Mouse (Mus musculus): ENCODE measurements around the gene Pde1c. TPM values are rescaled to one million over a fixed set of nuclear protein-coding genes. Genes with fewer than 3 reads are reported as not detected.

The Pde1c gene
- polyA plus RNA-seq, 2 experiments = 0.45 to 0.46 TPM

DNA sequence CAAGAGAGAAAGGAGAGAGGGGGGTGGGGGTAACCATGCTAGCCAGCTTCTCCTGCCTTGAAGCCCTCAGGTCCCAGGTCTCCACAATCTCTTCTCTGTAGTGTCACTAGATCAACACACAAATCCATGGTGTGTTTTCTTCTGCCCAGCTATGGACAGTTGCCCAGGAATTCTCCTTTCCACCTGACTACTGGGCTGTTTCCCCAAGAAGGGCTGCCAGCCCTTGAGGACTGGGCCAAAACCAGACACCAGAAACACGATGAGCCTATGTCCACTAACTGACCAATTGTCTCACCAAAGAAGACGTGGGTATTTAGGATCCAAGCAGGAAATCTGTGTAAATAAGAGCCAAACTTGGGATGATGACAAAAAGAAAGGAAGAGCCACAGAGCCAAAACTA is 36.6 kb downstream of the Pde1c start:
- ATAC-seq (ENCODE audit: insufficient read depth) (no peak), DNase-seq (ENCODE audit: low read depth in 3 of 3, low spot score in 3 of 3) (no peak)
- no peaks in the 10 kb centered on the region for H3K36me3 ChIP-seq (replicated peaks; ENCODE audit: control insufficient read depth, insufficient read depth, low read depth)
- no peak overlapping the region for H3K9ac ChIP-seq (replicated peaks)
- H3K4me2 ChIP-seq (ENCODE audit: low read depth) = no peak overlapping the region
- H3K27me3 ChIP-seq (ENCODE audit: control insufficient read depth, insufficient read depth, low read length) = no peaks in the 10 kb centered on the region
- H3K4me1 ChIP-seq (replicated peaks; ENCODE audit: control insufficient read depth in 2 of 2, insufficient read depth in 2 of 2, low read length in 1 of 2) = no peaks in the 10 kb centered on the region
- H3K27ac ChIP-seq = no peak overlapping the region
- TF ChIP-seq EP300 (IDR thresholded peaks at IDR 0.05; ENCODE audit: low read depth) = no peak
- no peak for TF ChIP-seq CTCF (IDR thresholded peaks at IDR 0.05; ENCODE audit: low read depth)
- no peak overlapping the region for H3K4me3 ChIP-seq (ENCODE audit: insufficient read depth in 1 of 2, low read depth in 2 of 2, low read length in 2 of 2)
- no peaks in the 10 kb centered on the region for H3K9me3 ChIP-seq (ENCODE audit: control insufficient read depth, low read length)
- WGBS (ENCODE audit: insufficient replicate concordance) = 68% methylated on average over 2 of the region's 2 CpGs

DNA sequence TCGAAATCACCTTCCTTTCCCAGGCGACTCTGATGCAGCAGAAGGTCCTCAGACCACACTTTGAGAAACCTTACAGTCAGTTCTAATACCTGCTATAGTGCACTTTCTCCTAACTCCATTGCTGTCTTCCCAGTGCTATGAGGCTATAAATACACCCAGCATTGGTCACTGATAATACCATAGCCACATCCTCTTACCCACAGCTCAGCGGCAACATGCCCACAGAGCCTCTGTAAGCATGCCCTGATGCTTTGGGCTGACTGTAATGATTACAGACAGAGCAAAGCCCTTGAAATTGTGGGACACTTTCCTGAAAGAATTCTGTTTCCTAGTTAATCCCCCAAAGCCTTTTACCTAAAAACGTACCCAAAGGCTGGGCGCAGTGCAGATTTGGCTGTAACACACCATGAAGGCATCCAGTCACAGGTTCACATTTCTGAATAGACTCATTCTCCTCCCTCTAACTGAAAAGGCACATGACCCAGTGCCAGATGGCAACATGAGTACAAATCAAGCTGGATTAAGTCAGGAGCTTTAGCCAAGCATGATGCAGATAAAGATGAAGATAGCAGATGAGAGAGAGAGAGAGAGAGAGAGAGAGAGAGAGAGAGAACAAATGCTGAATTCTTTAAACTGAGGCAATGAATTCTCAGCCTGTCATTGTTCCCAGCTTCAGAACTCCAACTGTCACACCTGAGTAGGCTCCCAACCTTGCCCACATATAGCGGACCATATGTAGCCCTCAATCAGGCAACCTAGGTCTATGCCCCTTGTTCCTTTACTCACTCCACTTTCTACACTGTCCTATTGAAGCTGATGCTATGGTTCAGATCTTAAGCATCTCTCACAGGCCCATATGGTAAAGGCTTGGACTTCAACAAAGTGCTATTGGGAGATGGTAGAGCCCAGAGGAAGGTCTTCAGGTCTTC is 44.7 kb downstream of the Pde1c start:
- Histone ChIP-seq H3K9me3 (ENCODE audit: control insufficient read depth, low read length) (no peaks in the 10 kb centered on the region), H3K4me1 (replicated peaks; ENCODE audit: control insufficient read depth in 2 of 2, insufficient read depth in 2 of 2, low read length in 1 of 2) (no peaks in the 10 kb centered on the region), H3K36me3 (replicated peaks; ENCODE audit: control insufficient read depth, insufficient read depth, low read depth) (no peaks in the 10 kb centered on the region), H3K4me2 (ENCODE audit: low read depth) (no peak overlapping the region), H3K27ac (no peak overlapping the region), H3K27me3 (ENCODE audit: control insufficient read depth, insufficient read depth, low read length) (no peaks in the 10 kb centered on the region), H3K4me3 (ENCODE audit: insufficient read depth in 1 of 2, low read depth in 2 of 2, low read length in 2 of 2) (no peak overlapping the region), H3K9ac (replicated peaks) (no peak overlapping the region)
- 46% methylated on average over 6 of the region's 6 CpGs for WGBS (ENCODE audit: insufficient replicate concordance)
- DNase-seq (ENCODE audit: low read depth in 3 of 3, low spot score in 3 of 3) (no peak), ATAC-seq (ENCODE audit: insufficient read depth) (no peak)
- TF ChIP-seq EP300 (IDR thresholded peaks at IDR 0.05; ENCODE audit: low read depth) (no peak), CTCF (IDR thresholded peaks at IDR 0.05; ENCODE audit: low read depth) (no peak)

DNA sequence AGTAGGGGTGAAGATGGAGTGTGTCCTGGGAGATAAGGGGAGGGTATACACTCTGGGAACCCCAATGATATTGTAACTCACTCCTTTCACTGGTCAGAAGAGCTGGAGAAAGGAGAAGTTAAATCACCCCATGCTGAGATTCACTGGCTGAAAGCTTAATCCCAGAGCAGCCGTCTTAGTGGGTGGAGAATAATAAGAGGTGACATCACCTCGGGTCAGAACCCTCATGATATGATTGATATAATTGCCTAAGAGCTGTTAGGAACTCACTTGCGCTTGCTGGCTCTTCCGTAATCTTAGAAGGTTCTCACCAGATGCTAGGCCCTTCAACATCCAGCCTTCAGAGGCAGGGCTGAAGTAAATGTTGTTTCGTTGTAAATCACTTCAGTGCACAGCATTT is 79.7 kb downstream of the Pde1c start:
- WGBS (ENCODE audit: insufficient replicate concordance) = 52% methylated on average over 5 of the region's 5 CpGs
- H3K36me3 ChIP-seq (replicated peaks; ENCODE audit: control insufficient read depth, insufficient read depth, low read depth) = no peaks in the 10 kb centered on the region

DNA sequence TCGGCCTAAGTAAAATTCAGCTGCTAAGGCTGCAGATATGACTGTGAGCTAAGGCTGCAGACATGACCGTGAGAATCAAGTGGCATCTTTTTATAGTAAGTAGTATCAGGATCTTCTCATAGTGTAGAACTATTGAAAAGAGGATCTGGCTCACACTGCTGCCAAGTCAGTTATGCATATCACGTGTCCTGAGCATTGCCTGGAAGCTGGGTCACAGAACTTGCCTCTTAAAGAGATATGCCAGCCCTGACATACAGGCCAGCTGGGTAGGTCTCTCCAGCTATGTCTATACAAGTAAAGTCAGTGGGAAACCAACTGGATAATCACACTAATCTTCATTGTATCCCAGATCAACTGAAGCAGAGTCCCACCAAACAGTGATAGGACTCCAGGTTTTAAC is 83.8 kb downstream of the Pde1c start:
- Histone ChIP-seq H3K4me3 (ENCODE audit: insufficient read depth in 1 of 2, low read depth in 2 of 2, low read length in 2 of 2) (no peak overlapping the region), H3K27ac (no peak overlapping the region), H3K27me3 (ENCODE audit: control insufficient read depth, insufficient read depth, low read length) (no peaks in the 10 kb centered on the region), H3K4me2 (ENCODE audit: low read depth) (no peak overlapping the region), H3K36me3 (replicated peaks; ENCODE audit: control insufficient read depth, insufficient read depth, low read depth) (no peaks in the 10 kb centered on the region), H3K4me1 (replicated peaks; ENCODE audit: control insufficient read depth in 2 of 2, insufficient read depth in 2 of 2, low read length in 1 of 2) (no peaks in the 10 kb centered on the region), H3K9me3 (ENCODE audit: control insufficient read depth, low read length) (no peaks in the 10 kb centered on the region), H3K9ac (replicated peaks) (no peak overlapping the region)
- WGBS (ENCODE audit: insufficient replicate concordance) = 47% methylated on average over 3 of the region's 3 CpGs
- TF ChIP-seq EP300 (IDR thresholded peaks at IDR 0.05; ENCODE audit: low read depth) = no peak
- TF ChIP-seq CTCF (IDR thresholded peaks at IDR 0.05; ENCODE audit: low read depth) = no peak
- no peak for ATAC-seq (ENCODE audit: insufficient read depth)
- no peak for DNase-seq (ENCODE audit: low read depth in 3 of 3, low spot score in 3 of 3)

More for the DNA sequence above, 79.7 kb downstream of the Pde1c start:
- Histone ChIP-seq H3K4me2 (ENCODE audit: low read depth) (no peak overlapping the region), H3K27me3 (ENCODE audit: control insufficient read depth, insufficient read depth, low read length) (no peaks in the 10 kb centered on the region), H3K9ac (replicated peaks) (no peak overlapping the region), H3K27ac (no peak overlapping the region), H3K4me3 (ENCODE audit: insufficient read depth in 1 of 2, low read depth in 2 of 2, low read length in 2 of 2) (no peak overlapping the region), H3K4me1 (replicated peaks; ENCODE audit: control insufficient read depth in 2 of 2, insufficient read depth in 2 of 2, low read length in 1 of 2) (no peaks in the 10 kb centered on the region), H3K9me3 (ENCODE audit: control insufficient read depth, low read length) (no peaks in the 10 kb centered on the region)
- ATAC-seq (ENCODE audit: insufficient read depth) (no peak), DNase-seq (ENCODE audit: low read depth in 3 of 3, low spot score in 3 of 3) (no peak)
- no peak for TF ChIP-seq EP300 (IDR thresholded peaks at IDR 0.05; ENCODE audit: low read depth)

DNA sequence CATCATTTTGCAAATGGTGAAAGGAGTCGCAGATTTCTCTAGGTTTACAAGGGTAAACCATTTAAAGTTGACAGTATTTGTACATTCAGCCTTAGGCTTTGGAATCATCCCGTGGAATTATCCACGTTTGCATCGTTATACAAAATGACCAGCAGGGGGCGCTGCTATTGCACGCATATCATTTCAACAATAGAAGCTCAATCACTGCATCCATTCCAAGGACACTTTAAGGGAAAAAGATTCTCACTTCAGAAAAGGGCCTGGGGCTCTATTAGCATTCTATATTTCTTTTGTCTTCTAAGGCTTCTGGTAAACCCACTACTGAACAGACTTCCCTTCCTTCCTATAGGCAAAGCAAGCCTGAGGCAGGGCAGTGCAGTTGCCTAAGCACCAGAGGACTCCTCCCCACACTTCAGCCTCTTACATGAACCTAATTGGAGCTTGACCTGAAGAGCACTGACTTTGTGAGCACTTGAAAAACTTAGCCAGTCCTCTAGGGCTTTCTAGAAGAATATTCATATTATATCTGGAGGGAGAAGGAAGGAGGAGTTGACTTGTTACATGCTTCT is 87.9 kb downstream of the Pde1c start:
- ATAC-seq (ENCODE audit: insufficient read depth) (no peak), DNase-seq (ENCODE audit: low read depth in 3 of 3, low spot score in 3 of 3) (peak in 1 of 3 experiments; percentile 12)
- no peak overlapping the region for H3K9ac ChIP-seq (replicated peaks)
- TF ChIP-seq CTCF (IDR thresholded peaks at IDR 0.05; ENCODE audit: low read depth) (peak; percentile 78), EP300 (IDR thresholded peaks at IDR 0.05; ENCODE audit: low read depth) (no peak)
- no peaks in the 10 kb centered on the region for H3K9me3 ChIP-seq (ENCODE audit: control insufficient read depth, low read length)
- WGBS (ENCODE audit: insufficient replicate concordance) = 1% methylated on average over 6 of the region's 6 CpGs
- H3K4me2 ChIP-seq (ENCODE audit: low read depth) = no peak overlapping the region
- H3K4me3 ChIP-seq (ENCODE audit: insufficient read depth in 1 of 2, low read depth in 2 of 2, low read length in 2 of 2) = no peak overlapping the region
- no peaks in the 10 kb centered on the region for H3K4me1 ChIP-seq (replicated peaks; ENCODE audit: control insufficient read depth in 2 of 2, insufficient read depth in 2 of 2, low read length in 1 of 2)
- H3K27me3 ChIP-seq (ENCODE audit: control insufficient read depth, insufficient read depth, low read length) = no peaks in the 10 kb centered on the region
- H3K36me3 ChIP-seq (replicated peaks; ENCODE audit: control insufficient read depth, insufficient read depth, low read depth) = no peaks in the 10 kb centered on the region
- H3K27ac ChIP-seq = no peak overlapping the region
